Mouse (Mus musculus) olfactory bulb, adult 2 months (tissue): ENCODE results near the gene Slc9a5. TPM values are rescaled to one million over a fixed set of nuclear protein-coding genes. Genes with fewer than 3 reads are reported as not detected.

Experiments used
- H3K27ac ChIP-seq: fragments of 200-500 bp; 2 replicates; pipeline ENCODE4 v1.5.1; 2012; ENCODE audit warnings: low read depth, low read length; ENCODE audit not compliant: insufficient read depth
- H3K4me1 ChIP-seq: fragments of 200-500 bp; 2 replicates; pipeline ENCODE4 v1.6.1; 2012; ENCODE audit warnings: low read length; ENCODE audit not compliant: control insufficient read depth, insufficient read depth
- H3K4me3 ChIP-seq: fragments of 200-500 bp; 2 replicates; pipeline ENCODE4 v1.5.1; 2012; ENCODE audit warnings: mild to moderate bottlenecking, low read depth, low read length, moderate library complexity; ENCODE audit not compliant: insufficient read depth
- CTCF ChIP-seq: fragments of 200-500 bp; IDR thresholded peaks from 2 replicates; pipeline ENCODE4 v1.5.1; 2012; ENCODE audit warnings: low read depth, mild to moderate bottlenecking, low read length, moderate library complexity; ENCODE audit not compliant: insufficient read depth
- POLR2A ChIP-seq: fragments of 200-500 bp; IDR thresholded peaks from 2 replicates; pipeline ENCODE4 v1.6.1; 2012; ENCODE audit warnings: mild to moderate bottlenecking, low read depth, low read length, moderate library complexity; ENCODE audit not compliant: insufficient read depth
- WGBS: fragments of 180-500 bp; shearing (Covaris S2); methylation state at CpG from one replicate; pipeline ENCODE4 v1.1.7; 2018; 5-methylcytosine and 5-hydroxymethylcytosine counted together
- polyA plus RNA-seq: library from polyadenylated mRNA; stranded (reverse); fragments of >200 nt; gene quantifications from 2 replicates; pipeline ENCODE4 v1.2.4, GENCODE M21; 2012; ENCODE audit warnings: low replicate concordance; ENCODE audit not compliant: missing spikeins, insufficient read depth, insufficient read length

Gene Slc9a5
- polyA plus RNA-seq, 1 experiment: not detected

DNA sequence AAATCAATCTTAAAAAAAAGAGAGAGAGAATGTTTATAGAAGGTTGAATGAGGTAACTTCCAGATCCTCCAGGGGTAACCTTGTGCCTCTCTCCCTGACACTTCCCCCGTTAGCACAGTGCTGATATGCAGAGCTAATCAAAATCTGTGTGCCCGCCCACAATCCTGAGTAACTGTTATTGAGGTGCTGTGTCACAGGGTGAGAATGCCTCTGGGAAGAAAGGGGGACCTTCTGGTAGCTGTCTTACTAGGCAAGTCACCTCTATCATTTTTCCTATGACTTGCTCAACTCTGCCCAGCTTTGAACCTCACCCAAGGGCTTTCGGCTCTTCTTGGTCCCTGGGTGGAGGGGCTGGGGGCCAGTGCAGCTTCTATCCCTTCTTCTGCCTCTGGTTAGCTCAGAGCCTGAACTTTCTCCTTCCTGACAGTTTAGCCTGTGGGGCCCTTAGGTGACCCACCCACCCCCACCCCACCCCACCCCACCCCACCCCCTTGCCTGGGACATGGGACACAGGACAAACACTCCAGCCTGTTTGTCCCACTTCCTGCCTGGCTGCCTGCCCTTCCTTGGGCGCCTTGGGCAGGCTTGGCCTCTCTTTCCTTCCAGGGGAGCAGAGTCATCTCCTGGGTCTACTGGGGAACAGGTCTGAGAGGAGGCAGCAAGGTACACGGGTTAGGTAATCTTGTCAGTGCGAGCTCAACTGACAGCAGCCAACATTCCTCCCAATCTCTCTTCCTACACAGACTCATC, 8.6 kb upstream of the Slc9a5 start:
- Histone ChIP-seq H3K4me1 (peaks cover 2% of the 10 kb centered on the region; the same call in 1 of the 2 replicates), H3K27ac (no peak overlapping the region), H3K4me3 (no peak overlapping the region)
- 81% methylated on average over 6 of the region's 6 CpGs for WGBS
- TF ChIP-seq CTCF: no peak
- TF ChIP-seq POLR2A: no peak

DNA sequence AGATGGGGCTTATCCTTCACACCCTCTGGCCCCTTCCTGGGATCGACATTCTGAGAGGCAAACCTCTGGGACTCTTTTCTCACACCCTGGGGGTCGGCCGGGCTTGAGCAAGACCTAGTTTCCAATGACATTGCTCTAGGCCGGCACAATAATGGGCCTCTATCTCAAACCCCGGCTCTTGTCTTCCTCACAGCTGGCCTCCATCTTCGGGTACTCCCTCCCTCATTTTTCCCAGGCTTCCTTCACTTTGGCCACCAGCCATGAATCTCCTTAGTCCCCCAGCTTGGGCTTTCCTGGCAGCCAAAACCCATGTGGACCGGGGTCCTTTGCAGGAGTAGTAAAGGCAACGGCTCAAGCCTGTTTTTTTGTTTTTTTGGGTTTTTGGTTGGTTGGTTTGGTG, 7.2 kb upstream of the Slc9a5 start:
- Histone ChIP-seq H3K4me1 (peaks cover 7% of the 10 kb centered on the region), H3K27ac (no peak overlapping the region), H3K4me3 (no peak overlapping the region)
- WGBS: 35% methylated on average over 8 of the region's 8 CpGs
- TF ChIP-seq CTCF: no peak
- TF ChIP-seq POLR2A: no peak

DNA sequence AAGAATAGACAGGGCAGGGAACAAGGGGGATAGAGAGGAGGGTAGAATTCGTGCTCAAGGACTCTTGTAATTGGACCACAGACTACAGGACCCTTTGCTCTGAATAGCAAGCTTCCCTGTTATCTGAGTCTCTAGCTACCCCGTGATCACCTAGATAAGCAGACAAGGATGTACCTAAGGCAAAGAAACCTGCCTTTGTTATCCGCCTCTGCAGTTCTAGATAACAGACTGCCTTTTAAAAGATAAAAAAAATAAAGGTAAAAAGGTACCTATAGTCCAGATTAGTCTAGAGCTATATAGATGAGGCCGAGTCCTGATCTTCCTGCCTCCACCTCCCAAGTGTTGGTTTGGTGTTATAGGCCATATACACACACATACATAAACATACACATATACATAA, 5.9 kb upstream of the Slc9a5 start:
- TF ChIP-seq POLR2A (no peak), CTCF (no peak)
- H3K27ac ChIP-seq: no peak overlapping the region
- H3K4me1 ChIP-seq: peaks cover 20% of the 10 kb centered on the region
- H3K4me3 ChIP-seq: no peak overlapping the region
- 86% methylated on average over 4 of the region's 4 CpGs for WGBS

DNA sequence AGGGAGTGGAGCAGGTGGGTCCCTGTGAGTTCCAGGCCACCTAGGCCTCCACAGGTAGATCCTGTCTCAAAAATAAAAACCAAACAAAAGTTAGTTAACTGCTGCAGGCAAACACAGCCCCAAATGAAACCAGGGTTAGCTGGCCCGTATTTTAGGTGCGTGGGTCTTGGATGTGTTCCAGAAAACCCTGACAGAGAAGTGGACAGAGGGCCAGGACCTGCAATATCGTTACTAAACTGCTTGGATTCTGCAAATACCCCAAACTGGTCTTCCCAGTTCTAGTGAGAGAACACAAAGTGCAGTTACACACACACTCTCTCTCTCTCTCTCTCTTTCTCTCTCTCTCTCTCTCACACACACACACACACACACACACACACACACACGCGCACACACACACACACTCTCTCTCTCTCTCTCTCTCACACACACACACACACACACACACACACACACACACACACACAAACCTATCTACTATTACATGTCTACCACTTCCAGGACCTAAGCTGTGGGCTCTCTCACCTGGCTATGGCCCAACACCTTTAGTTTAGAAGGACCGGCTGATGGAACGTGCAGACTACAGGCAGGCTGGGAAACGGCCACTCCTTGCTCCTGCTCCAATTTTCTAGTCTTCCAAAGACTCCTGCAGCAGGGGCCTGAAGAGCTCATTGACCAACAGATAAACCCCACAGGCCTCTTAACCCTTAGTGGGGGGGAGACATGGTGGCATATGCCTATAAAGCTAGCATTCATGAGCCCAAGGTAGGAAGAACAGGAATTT, 4.7 kb upstream of the Slc9a5 start:
- H3K27ac ChIP-seq: no peak overlapping the region
- H3K4me1 ChIP-seq: peaks cover 25% of the 10 kb centered on the region
- no peak overlapping the region for H3K4me3 ChIP-seq
- no peak for TF ChIP-seq CTCF
- TF ChIP-seq POLR2A: no peak
- WGBS: 58% methylated on average over 8 of the region's 8 CpGs

DNA sequence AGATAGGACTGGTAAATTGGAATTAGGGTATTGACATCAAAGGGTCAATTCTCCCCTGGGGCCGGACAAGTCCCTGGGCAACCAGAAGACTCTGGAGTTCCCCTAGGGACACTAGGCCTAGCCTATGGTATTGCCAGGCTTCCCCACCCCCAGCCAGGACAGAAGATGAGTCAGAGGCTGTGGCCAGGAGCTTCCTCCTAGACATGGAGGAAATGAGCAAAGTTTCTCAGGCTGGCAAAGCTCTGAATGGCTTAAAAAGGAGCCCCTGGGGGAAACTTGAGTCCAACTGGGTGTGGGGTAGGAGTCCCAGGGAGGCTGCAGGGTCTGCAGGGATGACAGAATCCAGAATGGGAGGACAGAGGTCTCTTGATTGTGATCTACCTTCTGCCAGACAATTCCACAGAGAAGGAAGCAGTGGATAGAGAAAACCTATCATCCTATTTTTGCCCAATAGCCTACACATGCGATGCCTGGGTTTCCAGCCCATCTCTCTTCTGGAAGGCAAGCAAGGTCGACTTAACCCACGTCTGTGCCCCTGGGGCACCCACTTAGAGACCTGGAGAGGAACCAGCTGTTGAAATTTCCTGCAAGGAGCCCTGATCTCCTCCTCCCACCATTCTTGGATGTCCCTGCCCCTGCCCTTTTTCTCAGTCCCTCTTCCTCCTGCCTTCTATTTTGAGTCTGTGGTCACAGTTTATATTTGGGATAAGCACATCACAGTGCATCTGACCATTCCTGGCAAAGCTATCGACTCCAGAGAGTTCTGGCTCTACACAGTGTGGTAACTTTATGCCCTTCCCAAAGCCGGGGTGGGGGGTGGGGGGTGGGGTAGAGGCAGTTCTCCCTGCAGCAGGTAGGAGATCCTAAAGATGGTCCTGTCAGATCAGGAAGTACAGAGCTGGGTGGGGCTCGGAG, 3.3 kb upstream of the Slc9a5 start:
- Histone ChIP-seq H3K4me1 (peaks cover 32% of the 10 kb centered on the region), H3K4me3 (no peak overlapping the region), H3K27ac (no peak overlapping the region)
- TF ChIP-seq CTCF: no peak
- TF ChIP-seq POLR2A: no peak
- 69% methylated on average over 7 of the region's 7 CpGs for WGBS

DNA sequence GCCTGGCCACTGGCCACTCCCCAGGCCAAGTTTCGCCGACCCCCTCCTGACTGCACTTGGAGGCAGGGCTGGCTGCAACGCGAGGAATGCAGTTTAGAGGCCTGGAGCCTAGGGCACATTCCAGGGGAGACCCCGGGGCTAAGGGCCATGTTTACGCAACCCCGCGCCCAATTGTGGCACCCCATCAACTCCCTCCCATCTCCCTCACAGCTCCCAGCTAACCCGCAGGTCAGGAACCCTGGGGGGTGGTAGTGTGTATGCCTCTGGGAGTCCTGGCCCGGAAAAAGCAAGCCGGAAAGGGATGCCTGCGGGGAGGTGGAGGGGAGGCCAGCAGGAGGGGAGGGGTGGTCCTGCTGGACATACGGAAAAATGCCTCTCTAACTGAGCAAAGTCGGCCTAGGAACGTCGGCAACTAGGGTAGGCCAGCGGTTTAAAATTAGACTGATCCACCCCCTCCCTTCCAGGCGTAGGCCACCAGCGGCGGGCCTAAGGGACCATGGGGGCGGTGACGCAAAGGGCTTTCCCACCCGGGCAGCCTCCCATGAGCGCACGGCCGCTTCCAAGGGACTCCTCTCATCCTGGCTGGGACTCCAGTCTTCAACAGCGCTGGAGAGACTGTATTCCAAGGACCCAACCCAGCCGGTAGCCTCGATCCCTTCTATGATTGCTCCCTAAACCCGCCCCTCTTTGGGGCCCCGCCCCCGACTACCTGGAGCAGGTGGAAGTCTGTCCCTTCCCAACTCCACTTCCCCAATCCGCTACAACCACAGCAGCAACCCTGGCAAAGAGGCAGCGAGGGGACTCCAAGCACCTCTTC, 1.8 kb upstream of the Slc9a5 start:
- WGBS: 14% methylated on average over 34 of the region's 34 CpGs
- Histone ChIP-seq H3K4me3 (peak overlapping the region; percentile 81), H3K4me1 (peaks cover 34% of the 10 kb centered on the region), H3K27ac (no peak overlapping the region)
- TF ChIP-seq CTCF (no peak), POLR2A (no peak)

DNA sequence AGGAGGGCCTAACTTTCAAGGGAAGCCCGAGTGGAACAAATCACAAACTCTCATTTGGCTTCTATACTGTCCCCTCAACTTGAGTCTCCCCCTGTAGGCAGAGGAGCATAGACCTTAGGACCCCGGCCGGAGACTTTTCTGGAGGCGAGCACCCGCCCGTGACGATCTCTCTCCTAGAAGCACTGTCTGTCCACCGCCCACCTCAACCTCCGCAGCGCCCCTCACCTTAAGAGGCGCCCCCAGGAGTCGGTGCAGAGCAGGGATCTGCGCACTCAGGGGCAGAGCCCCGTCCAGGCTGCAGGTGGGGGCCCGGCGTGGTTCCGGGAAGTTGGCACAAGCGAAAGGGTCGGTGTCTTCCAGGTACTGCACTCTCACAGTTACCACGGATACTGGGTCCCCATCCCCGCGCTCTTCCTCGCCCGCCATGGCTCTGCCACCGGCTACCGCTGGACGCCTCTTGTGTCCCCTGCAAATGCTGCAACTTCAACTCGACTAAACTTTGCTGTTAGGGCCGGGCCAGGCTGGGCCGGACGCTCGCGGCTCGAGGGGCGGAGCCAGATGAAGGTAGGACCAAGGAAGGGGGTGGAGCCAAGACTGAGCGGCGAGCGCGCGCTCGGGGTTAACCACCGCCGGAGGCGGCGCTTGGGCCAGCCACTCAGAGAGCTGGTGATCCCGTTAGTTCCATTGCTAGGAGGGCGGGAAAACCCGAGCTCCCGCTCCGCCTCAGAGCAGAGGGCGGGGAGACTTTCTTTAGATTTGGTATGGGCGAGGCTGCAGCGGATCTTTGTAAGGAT, 1.0 kb upstream of the Slc9a5 start, which contains the start of gene Fhod1:
Fhod1 (minus strand) TSS at position 526 of the 794 bp plus-strand sequence.
- under 1% methylated on average over 53 of the region's 53 CpGs for WGBS
- H3K27ac ChIP-seq: no peak within 1 kb of the TSS
- TF ChIP-seq POLR2A: 0 out of 2 replicates have a peak, but pooled peaks have one; percentile 23
- TF ChIP-seq CTCF: no peak
- H3K4me1 ChIP-seq: peaks cover 34% of the 10 kb centered on the region
- peak within 1 kb of the TSS; percentile 81 for H3K4me3 ChIP-seq
